Mouse (Mus musculus): ENCODE measurements around the gene Rbms3. TPM values are rescaled to one million over a fixed set of nuclear protein-coding genes. Genes with fewer than 3 reads are reported as not detected.

Gene Rbms3
- polyA plus RNA-seq, 1 experiment from 2014 or later = 23.5 TPM

GRCm38 (mm10) chr9:116940693-116941092 is 689.0 kb downstream of the Rbms3 start:
- no peak overlapping the region for H3K9ac ChIP-seq (ENCODE audit: low read depth, low read length)
- ATAC-seq (replicated peaks; ENCODE audit: low FRiP score) = no peak
- H3K4me3 ChIP-seq (ENCODE audit: low read depth, low read length) = no peak overlapping the region
- H3K27ac ChIP-seq (ENCODE audit: low read depth, low read length) = no peak overlapping the region
- DNase-seq (ENCODE audit: low spot score) = no peak
- H3K4me2 ChIP-seq = no peak overlapping the region
- no peaks in the 10 kb centered on the region for H3K9me3 ChIP-seq (ENCODE audit: control insufficient read depth, low read length)
- WGBS = 85% methylated on average over 8 of the region's 8 CpGs
- no peaks in the 10 kb centered on the region for H3K4me1 ChIP-seq (replicated peaks; ENCODE audit: control insufficient read depth, insufficient read depth, low read length)
- H3K27me3 ChIP-seq (replicated peaks; ENCODE audit: control insufficient read depth, insufficient read depth, low read length) = no peaks in the 10 kb centered on the region
- H3K36me3 ChIP-seq (ENCODE audit: control insufficient read depth, insufficient read depth, low read length) = no peaks in the 10 kb centered on the region

GRCm38 (mm10) chr9:116928338-116928737 is 701.4 kb downstream of the Rbms3 start:
- H3K4me3 ChIP-seq (ENCODE audit: low read depth, low read length) = no peak overlapping the region
- H3K27me3 ChIP-seq (replicated peaks; ENCODE audit: control insufficient read depth, insufficient read depth, low read length) = no peaks in the 10 kb centered on the region
- H3K9ac ChIP-seq (ENCODE audit: low read depth, low read length) = no peak overlapping the region
- H3K4me2 ChIP-seq = no peak overlapping the region
- no peak for DNase-seq (ENCODE audit: low spot score)
- H3K4me1 ChIP-seq (replicated peaks; ENCODE audit: control insufficient read depth, insufficient read depth, low read length) = no peaks in the 10 kb centered on the region
- 71% methylated on average over 10 of the region's 10 CpGs for WGBS
- ATAC-seq (replicated peaks; ENCODE audit: low FRiP score) = no peak
- no peaks in the 10 kb centered on the region for H3K9me3 ChIP-seq (ENCODE audit: control insufficient read depth, low read length)
- no peaks in the 10 kb centered on the region for H3K36me3 ChIP-seq (ENCODE audit: control insufficient read depth, insufficient read depth, low read length)
- no peak overlapping the region for H3K27ac ChIP-seq (ENCODE audit: low read depth, low read length)

- Histone ChIP-seq H3K4me2 (no peak overlapping the region), H3K27me3 (replicated peaks; ENCODE audit: control insufficient read depth, insufficient read depth, low read length) (no peaks in the 10 kb centered on the region), H3K4me3 (ENCODE audit: low read depth, low read length) (no peak overlapping the region), H3K27ac (ENCODE audit: low read depth, low read length) (no peak overlapping the region), H3K9me3 (ENCODE audit: control insufficient read depth, low read length) (no peaks in the 10 kb centered on the region), H3K9ac (ENCODE audit: low read depth, low read length) (no peak overlapping the region), H3K4me1 (replicated peaks; ENCODE audit: control insufficient read depth, insufficient read depth, low read length) (no peaks in the 10 kb centered on the region), H3K36me3 (ENCODE audit: control insufficient read depth, insufficient read depth, low read length) (no peaks in the 10 kb centered on the region)
- WGBS = 86% methylated on average over 8 of the region's 8 CpGs
- DNase-seq (ENCODE audit: low spot score) (no peak), ATAC-seq (replicated peaks; ENCODE audit: low FRiP score) (no peak)
Measured at GRCm38 (mm10) chr9:116923151-116923550, 706.6 kb downstream of the Rbms3 start.

GRCm38 (mm10) chr9:116922561-116922960 is 707.2 kb downstream of the Rbms3 start:
- no peak overlapping the region for H3K4me3 ChIP-seq (ENCODE audit: low read depth, low read length)
- 69% methylated on average over 3 of the region's 3 CpGs for WGBS
- no peak for DNase-seq (ENCODE audit: low spot score)

GRCm38 (mm10) chr9:116919441-116920019 is 710.2 kb downstream of the Rbms3 start:
- 64% methylated on average over 12 of the region's 12 CpGs for WGBS
- Histone ChIP-seq H3K4me3 (ENCODE audit: low read depth, low read length) (no peak overlapping the region), H3K27me3 (replicated peaks; ENCODE audit: control insufficient read depth, insufficient read depth, low read length) (no peaks in the 10 kb centered on the region), H3K4me1 (replicated peaks; ENCODE audit: control insufficient read depth, insufficient read depth, low read length) (no peaks in the 10 kb centered on the region), H3K27ac (ENCODE audit: low read depth, low read length) (no peak overlapping the region), H3K9me3 (ENCODE audit: control insufficient read depth, low read length) (no peaks in the 10 kb centered on the region), H3K36me3 (ENCODE audit: control insufficient read depth, insufficient read depth, low read length) (no peaks in the 10 kb centered on the region), H3K4me2 (no peak overlapping the region), H3K9ac (ENCODE audit: low read depth, low read length) (no peak overlapping the region)
- ATAC-seq (replicated peaks; ENCODE audit: low FRiP score) (no peak), DNase-seq (ENCODE audit: low spot score) (no peak)

More at GRCm38 (mm10) chr9:116922561-116922960, 707.2 kb downstream of the Rbms3 start:
- no peaks in the 10 kb centered on the region for H3K36me3 ChIP-seq (ENCODE audit: control insufficient read depth, insufficient read depth, low read length)
- no peak overlapping the region for H3K4me2 ChIP-seq
- no peaks in the 10 kb centered on the region for H3K4me1 ChIP-seq (replicated peaks; ENCODE audit: control insufficient read depth, insufficient read depth, low read length)
- no peak overlapping the region for H3K9ac ChIP-seq (ENCODE audit: low read depth, low read length)
- H3K27ac ChIP-seq (ENCODE audit: low read depth, low read length) = no peak overlapping the region
- H3K27me3 ChIP-seq (replicated peaks; ENCODE audit: control insufficient read depth, insufficient read depth, low read length) = no peaks in the 10 kb centered on the region
- ATAC-seq (replicated peaks; ENCODE audit: low FRiP score) = no peak
- H3K9me3 ChIP-seq (ENCODE audit: control insufficient read depth, low read length) = no peaks in the 10 kb centered on the region

GRCm38 (mm10) chr9:116912493-116912847 is 717.2 kb downstream of the Rbms3 start:
- Histone ChIP-seq H3K36me3 (ENCODE audit: control insufficient read depth, insufficient read depth, low read length) (no peaks in the 10 kb centered on the region), H3K9ac (ENCODE audit: low read depth, low read length) (no peak overlapping the region), H3K4me2 (no peak overlapping the region), H3K4me1 (replicated peaks; ENCODE audit: control insufficient read depth, insufficient read depth, low read length) (no peaks in the 10 kb centered on the region), H3K4me3 (ENCODE audit: low read depth, low read length) (no peak overlapping the region), H3K27me3 (replicated peaks; ENCODE audit: control insufficient read depth, insufficient read depth, low read length) (no peaks in the 10 kb centered on the region), H3K9me3 (ENCODE audit: control insufficient read depth, low read length) (no peaks in the 10 kb centered on the region), H3K27ac (ENCODE audit: low read depth, low read length) (no peak overlapping the region)
- DNase-seq (ENCODE audit: low spot score) = no peak
- ATAC-seq (replicated peaks; ENCODE audit: low FRiP score) = no peak
- WGBS = 38% methylated on average over 3 of the region's 3 CpGs

GRCm38 (mm10) chr9:116911781-116912492 is 717.8 kb downstream of the Rbms3 start:
- no peak overlapping the region for H3K4me2 ChIP-seq
- H3K4me3 ChIP-seq (ENCODE audit: low read depth, low read length) = no peak overlapping the region
- no peak overlapping the region for H3K27ac ChIP-seq (ENCODE audit: low read depth, low read length)
- 49% methylated on average over 2 of the region's 2 CpGs for WGBS
- H3K9ac ChIP-seq (ENCODE audit: low read depth, low read length) = no peak overlapping the region
- H3K4me1 ChIP-seq (replicated peaks; ENCODE audit: control insufficient read depth, insufficient read depth, low read length) = no peaks in the 10 kb centered on the region
- no peaks in the 10 kb centered on the region for H3K36me3 ChIP-seq (ENCODE audit: control insufficient read depth, insufficient read depth, low read length)
- H3K27me3 ChIP-seq (replicated peaks; ENCODE audit: control insufficient read depth, insufficient read depth, low read length) = no peaks in the 10 kb centered on the region
- ATAC-seq (replicated peaks; ENCODE audit: low FRiP score) = no peak
- H3K9me3 ChIP-seq (ENCODE audit: control insufficient read depth, low read length) = no peaks in the 10 kb centered on the region
- DNase-seq (ENCODE audit: low spot score) = no peak

GRCm38 (mm10) chr9:116909511-116909910 is 720.2 kb downstream of the Rbms3 start:
- H3K9me3 ChIP-seq (ENCODE audit: control insufficient read depth, low read length) = no peaks in the 10 kb centered on the region
- H3K27me3 ChIP-seq (replicated peaks; ENCODE audit: control insufficient read depth, insufficient read depth, low read length) = no peaks in the 10 kb centered on the region
- no peak overlapping the region for H3K4me3 ChIP-seq (ENCODE audit: low read depth, low read length)
- 62% methylated on average over 4 of the region's 4 CpGs for WGBS
- H3K27ac ChIP-seq (ENCODE audit: low read depth, low read length) = no peak overlapping the region
- H3K9ac ChIP-seq (ENCODE audit: low read depth, low read length) = no peak overlapping the region
- H3K36me3 ChIP-seq (ENCODE audit: control insufficient read depth, insufficient read depth, low read length) = no peaks in the 10 kb centered on the region
- H3K4me1 ChIP-seq (replicated peaks; ENCODE audit: control insufficient read depth, insufficient read depth, low read length) = no peaks in the 10 kb centered on the region
- DNase-seq (ENCODE audit: low spot score) (no peak), ATAC-seq (replicated peaks; ENCODE audit: low FRiP score) (no peak)
- no peak overlapping the region for H3K4me2 ChIP-seq

- Histone ChIP-seq H3K36me3 (ENCODE audit: control insufficient read depth, insufficient read depth, low read length) (no peaks in the 10 kb centered on the region), H3K27me3 (replicated peaks; ENCODE audit: control insufficient read depth, insufficient read depth, low read length) (no peaks in the 10 kb centered on the region), H3K4me3 (ENCODE audit: low read depth, low read length) (no peak overlapping the region), H3K4me1 (replicated peaks; ENCODE audit: control insufficient read depth, insufficient read depth, low read length) (no peaks in the 10 kb centered on the region), H3K9me3 (ENCODE audit: control insufficient read depth, low read length) (no peaks in the 10 kb centered on the region), H3K4me2 (no peak overlapping the region), H3K27ac (ENCODE audit: low read depth, low read length) (no peak overlapping the region), H3K9ac (ENCODE audit: low read depth, low read length) (no peak overlapping the region)
- WGBS = 45% methylated on average over 4 of the region's 4 CpGs
- DNase-seq (ENCODE audit: low spot score) = no peak
- ATAC-seq (replicated peaks; ENCODE audit: low FRiP score) = no peak
Measured at GRCm38 (mm10) chr9:116906955-116907354, 722.8 kb downstream of the Rbms3 start.
